Mouse (Mus musculus): ENCODE results near the gene Upp2. TPM values are rescaled to one million over a fixed set of nuclear protein-coding genes. Genes with fewer than 3 reads are reported as not detected.
A peak's percentile ranks its signal among the peaks of the same experiment; 100 is the strongest.

Upp2 gene
- polyA plus RNA-seq, 1 experiment, result 41.1 TPM

DNA sequence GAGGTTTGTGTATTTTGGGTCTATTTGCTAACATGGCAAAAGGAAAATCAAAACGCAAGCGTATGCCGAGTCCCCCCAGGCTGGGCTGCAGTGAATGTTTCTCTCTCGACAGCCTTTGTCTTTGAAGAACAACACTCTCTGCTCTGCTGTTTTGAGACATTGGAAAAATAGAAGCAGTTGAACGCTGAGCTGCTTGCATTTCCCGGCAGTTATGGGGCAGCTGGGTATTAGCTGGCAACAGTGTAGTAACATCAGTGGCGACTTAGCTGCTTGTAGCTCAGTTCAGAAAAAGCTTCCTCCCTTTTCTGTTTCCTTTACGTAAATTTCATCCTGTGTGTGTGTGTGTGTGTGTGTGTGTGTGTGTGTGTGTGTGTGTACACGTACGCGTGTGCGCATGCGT, 93.5 kb downstream of the Upp2 start:
- Histone ChIP-seq H3K4me3 (ENCODE audit: insufficient read depth, low read length) (no peak overlapping the region), H3K27ac (ENCODE audit: insufficient read depth, low read length) (no peak overlapping the region), H3K4me1 (ENCODE audit: control insufficient read depth, insufficient read depth, low read length) (no peaks in the 10 kb centered on the region)
- TF ChIP-seq CTCF (IDR thresholded peaks at IDR 0.05; ENCODE audit: extremely low read depth, insufficient read depth, low read length) (no peak), POLR2A (IDR thresholded peaks at IDR 0.05; ENCODE audit: extremely low read depth, insufficient read depth, low read length) (no peak)

DNA sequence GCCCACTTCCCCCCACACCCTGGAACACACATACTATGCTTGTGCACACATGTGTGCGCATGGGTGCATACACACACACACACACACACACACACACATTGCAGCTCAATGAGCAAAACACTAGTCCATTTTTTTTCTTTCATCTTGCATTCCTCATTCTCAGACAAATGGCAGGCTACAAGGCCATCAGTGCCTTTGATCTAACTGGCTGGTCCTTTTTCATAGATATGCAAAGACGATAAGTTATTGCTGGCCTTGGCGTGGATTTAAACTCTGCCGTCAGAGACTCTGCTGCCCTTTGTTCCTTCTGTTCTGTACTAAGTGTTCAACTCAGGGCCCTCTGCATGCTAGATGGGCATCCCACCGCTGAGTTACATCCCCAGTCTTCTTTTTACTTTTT, 94.0 kb downstream of the Upp2 start:
- no peak overlapping the region for H3K4me3 ChIP-seq (ENCODE audit: insufficient read depth, low read length)
- H3K4me1 ChIP-seq (ENCODE audit: control insufficient read depth, insufficient read depth, low read length), result no peaks in the 10 kb centered on the region
- TF ChIP-seq CTCF (IDR thresholded peaks at IDR 0.05; ENCODE audit: extremely low read depth, insufficient read depth, low read length), result no peak
- no peak for TF ChIP-seq POLR2A (IDR thresholded peaks at IDR 0.05; ENCODE audit: extremely low read depth, insufficient read depth, low read length)
- H3K27ac ChIP-seq (ENCODE audit: insufficient read depth, low read length), result no peak overlapping the region

DNA sequence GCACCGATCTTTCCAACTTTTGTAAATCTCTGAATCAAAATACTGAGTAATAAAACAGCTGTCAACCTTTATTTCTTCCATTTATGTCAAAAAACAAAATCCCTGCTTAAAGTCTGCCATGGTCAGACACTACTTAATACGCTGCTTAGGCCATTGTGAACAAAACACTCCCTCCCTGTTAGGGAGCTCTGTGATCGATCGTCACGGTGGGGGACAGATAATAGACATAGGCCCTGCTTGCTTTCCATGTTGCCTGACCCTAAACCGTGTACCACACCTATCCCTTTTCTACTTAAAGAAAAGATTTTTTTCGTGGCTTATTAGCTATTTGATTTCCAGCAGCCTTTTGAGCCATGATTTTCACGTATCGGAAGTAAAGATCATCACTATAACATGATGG, 95.6 kb downstream of the Upp2 start:
- H3K4me3 ChIP-seq (ENCODE audit: insufficient read depth, low read length), result no peak overlapping the region
- TF ChIP-seq CTCF (IDR thresholded peaks at IDR 0.05; ENCODE audit: extremely low read depth, insufficient read depth, low read length) (no peak), POLR2A (IDR thresholded peaks at IDR 0.05; ENCODE audit: extremely low read depth, insufficient read depth, low read length) (no peak)
- no peaks in the 10 kb centered on the region for H3K4me1 ChIP-seq (ENCODE audit: control insufficient read depth, insufficient read depth, low read length)
- no peak overlapping the region for H3K27ac ChIP-seq (ENCODE audit: insufficient read depth, low read length)

DNA sequence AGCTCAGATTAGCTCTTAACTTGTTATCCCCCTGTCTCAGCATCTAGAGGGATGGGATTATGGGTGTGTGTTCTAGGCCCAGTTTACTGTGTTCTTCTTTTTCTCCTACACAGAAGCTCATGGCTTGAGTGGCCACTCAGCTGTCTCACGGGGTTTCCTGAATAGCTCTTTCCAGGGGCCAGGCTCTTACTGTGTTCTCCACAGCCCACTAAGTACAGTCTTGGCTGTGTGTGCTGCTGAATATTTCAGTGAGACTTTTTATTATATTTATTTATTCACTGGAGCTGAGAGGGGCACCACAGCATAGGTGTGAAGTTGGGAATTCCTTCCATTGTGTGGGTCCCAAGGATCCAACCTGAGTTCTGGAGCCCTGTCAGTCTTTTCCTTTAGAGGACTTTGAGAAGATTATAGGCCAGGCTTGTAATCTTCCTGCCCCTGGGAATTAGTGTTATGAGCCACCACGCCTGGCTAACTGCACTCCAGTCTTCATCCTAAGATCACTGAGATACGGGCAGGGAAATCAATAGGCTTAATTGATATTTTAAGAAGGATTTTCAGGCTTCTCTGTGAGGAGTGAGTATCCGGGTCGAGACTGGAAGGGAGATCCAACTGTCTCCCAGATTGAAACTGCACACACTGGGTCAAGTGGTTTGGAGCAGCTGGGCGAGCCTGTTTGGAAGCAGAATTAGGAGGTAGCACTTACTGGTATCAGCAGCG, 96.5 kb downstream of the Upp2 start:
- Histone ChIP-seq H3K27ac (ENCODE audit: insufficient read depth, low read length) (no peak overlapping the region), H3K4me3 (ENCODE audit: insufficient read depth, low read length) (no peak overlapping the region), H3K4me1 (ENCODE audit: control insufficient read depth, insufficient read depth, low read length) (no peaks in the 10 kb centered on the region)
- TF ChIP-seq POLR2A (IDR thresholded peaks at IDR 0.05; ENCODE audit: extremely low read depth, insufficient read depth, low read length) (no peak), CTCF (IDR thresholded peaks at IDR 0.05; ENCODE audit: extremely low read depth, insufficient read depth, low read length) (no peak)

DNA sequence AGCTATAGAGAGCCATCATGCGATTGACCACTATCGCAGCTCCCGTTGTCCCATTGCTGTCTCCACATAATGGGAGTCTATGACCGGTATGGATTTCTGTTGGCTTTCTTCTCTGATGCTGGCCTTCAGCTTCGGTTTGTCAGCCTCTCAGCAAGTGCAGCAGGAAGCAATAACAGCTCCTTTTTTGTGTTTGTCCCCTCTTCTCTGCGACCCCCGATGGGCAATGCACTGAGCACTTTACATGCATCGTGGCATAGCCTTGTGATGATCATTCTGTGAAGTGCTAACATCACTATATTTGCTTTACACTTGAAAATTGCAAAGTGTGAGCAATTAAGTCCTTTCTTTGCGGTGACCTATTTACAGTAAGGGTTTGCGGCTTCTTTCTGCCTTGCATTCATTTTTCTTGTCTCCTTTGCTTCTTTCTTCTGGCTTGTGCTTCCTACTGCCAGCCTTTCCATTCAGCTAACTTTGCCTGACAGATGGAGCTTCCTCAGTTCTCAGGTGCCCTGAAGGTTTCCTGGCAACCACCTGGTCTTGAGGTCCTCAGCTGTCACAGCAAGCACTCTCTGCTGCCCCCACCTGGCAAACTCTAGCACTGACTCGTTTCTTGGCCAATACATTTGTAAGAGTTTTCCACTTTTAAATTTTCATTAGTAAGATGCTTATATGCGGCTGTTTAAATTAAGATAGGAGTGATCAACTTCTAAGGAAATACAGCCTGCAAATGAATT, 98.2 kb downstream of the Upp2 start:
- Histone ChIP-seq H3K4me1 (ENCODE audit: control insufficient read depth, insufficient read depth, low read length) (no peaks in the 10 kb centered on the region), H3K4me3 (ENCODE audit: insufficient read depth, low read length) (no peak overlapping the region), H3K27ac (ENCODE audit: insufficient read depth, low read length) (no peak overlapping the region)
- no peak for TF ChIP-seq POLR2A (IDR thresholded peaks at IDR 0.05; ENCODE audit: extremely low read depth, insufficient read depth, low read length)
- TF ChIP-seq CTCF (IDR thresholded peaks at IDR 0.05; ENCODE audit: extremely low read depth, insufficient read depth, low read length), result peak; percentile 73

DNA sequence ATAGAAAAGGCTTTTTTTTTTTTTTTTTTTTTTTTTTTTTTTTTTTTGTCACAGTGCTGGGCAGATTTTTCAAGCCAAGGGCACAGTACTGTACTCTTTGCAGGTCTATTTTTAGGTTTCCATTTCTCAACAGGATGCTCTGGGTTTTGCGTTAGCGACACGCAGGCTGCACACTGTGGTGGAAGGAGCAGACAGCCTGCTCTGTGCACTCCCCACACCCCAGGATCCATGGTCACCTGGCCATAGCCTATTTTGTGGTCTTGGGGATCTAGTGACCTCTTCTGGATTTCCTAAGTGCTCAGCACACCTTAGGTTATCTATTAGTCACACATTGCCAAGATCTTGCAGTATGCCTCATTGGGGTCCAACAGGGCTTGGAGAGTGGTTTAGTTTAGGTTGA, 100.2 kb downstream of the Upp2 start:
- Histone ChIP-seq H3K27ac (ENCODE audit: insufficient read depth, low read length) (no peak overlapping the region), H3K4me1 (ENCODE audit: control insufficient read depth, insufficient read depth, low read length) (no peaks in the 10 kb centered on the region), H3K4me3 (ENCODE audit: insufficient read depth, low read length) (no peak overlapping the region)
- no peak for TF ChIP-seq CTCF (IDR thresholded peaks at IDR 0.05; ENCODE audit: extremely low read depth, insufficient read depth, low read length)
- no peak for TF ChIP-seq POLR2A (IDR thresholded peaks at IDR 0.05; ENCODE audit: extremely low read depth, insufficient read depth, low read length)

DNA sequence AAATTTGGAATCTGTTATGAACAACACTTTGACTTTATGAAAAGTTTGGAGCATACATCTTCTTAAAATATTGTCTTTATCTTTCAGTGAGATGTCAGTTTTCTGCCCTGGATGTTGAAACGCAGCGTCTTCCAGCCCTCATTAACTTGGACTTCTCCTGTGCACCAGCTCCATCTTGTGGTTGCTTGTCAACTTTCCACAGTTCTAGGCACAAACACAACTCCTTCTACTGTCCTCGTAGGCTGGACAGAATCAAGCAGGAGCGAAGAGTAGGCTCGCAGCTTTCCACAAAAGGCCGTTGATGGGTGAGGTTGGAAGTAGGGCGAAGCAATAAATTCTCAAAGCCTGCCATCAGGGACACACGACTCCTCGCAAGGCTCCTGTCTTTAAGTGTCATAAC, 100.9 kb downstream of the Upp2 start:
- peak; percentile 97 for TF ChIP-seq CTCF (IDR thresholded peaks at IDR 0.05; ENCODE audit: extremely low read depth, insufficient read depth, low read length)
- no peak for TF ChIP-seq POLR2A (IDR thresholded peaks at IDR 0.05; ENCODE audit: extremely low read depth, insufficient read depth, low read length)
- no peaks in the 10 kb centered on the region for H3K4me1 ChIP-seq (ENCODE audit: control insufficient read depth, insufficient read depth, low read length)
- H3K4me3 ChIP-seq (ENCODE audit: insufficient read depth, low read length), result no peak overlapping the region
- no peak overlapping the region for H3K27ac ChIP-seq (ENCODE audit: insufficient read depth, low read length)

DNA sequence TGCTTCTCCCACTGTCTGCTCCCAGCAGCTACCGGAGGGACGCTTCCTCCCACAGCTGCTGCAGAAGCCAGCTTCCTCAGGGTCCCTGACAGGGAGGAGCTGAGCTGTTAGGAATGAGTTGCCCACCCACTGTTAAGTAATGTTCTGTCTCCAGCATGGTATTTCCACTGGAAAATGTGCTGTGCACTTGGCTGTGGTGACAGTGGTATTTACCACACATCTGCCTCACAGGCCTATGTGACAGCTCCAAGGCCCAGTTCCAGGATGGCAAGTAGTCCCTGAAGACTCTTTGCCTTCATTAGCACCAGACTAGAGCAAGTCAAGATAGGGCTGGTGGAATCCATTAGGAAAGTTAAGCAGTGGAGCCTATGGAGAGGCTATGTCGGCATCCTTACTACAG, 102.0 kb downstream of the Upp2 start:
- no peaks in the 10 kb centered on the region for H3K4me1 ChIP-seq (ENCODE audit: control insufficient read depth, insufficient read depth, low read length)
- H3K4me3 ChIP-seq (ENCODE audit: insufficient read depth, low read length), result no peak overlapping the region
- TF ChIP-seq CTCF (IDR thresholded peaks at IDR 0.05; ENCODE audit: extremely low read depth, insufficient read depth, low read length) (no peak), POLR2A (IDR thresholded peaks at IDR 0.05; ENCODE audit: extremely low read depth, insufficient read depth, low read length) (no peak)
- H3K27ac ChIP-seq (ENCODE audit: insufficient read depth, low read length), result no peak overlapping the region

DNA sequence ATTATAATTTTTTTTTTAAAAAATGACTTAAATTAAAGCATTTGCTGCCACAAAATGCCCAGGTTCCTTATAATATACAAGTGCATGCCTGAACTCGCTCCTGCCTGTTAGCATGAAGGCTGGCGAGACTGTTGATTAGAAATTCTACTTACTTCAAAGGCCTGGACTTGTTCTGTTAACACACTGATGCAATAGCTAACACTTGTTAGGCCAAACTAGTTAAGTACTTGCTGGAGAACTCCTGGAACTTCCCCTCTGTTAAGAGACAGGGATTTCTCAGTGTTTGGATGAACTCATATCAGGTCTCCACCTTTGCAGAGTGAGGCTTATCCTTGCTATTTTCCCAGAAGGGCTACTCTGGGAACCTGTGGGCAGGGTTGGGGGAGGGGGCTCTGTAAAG, 105.4 kb downstream of the Upp2 start:
- H3K27ac ChIP-seq (ENCODE audit: insufficient read depth, low read length), result no peak overlapping the region
- TF ChIP-seq CTCF (IDR thresholded peaks at IDR 0.05; ENCODE audit: extremely low read depth, insufficient read depth, low read length) (no peak), POLR2A (IDR thresholded peaks at IDR 0.05; ENCODE audit: extremely low read depth, insufficient read depth, low read length) (no peak)
- H3K4me1 ChIP-seq (ENCODE audit: control insufficient read depth, insufficient read depth, low read length), result no peaks in the 10 kb centered on the region
- H3K4me3 ChIP-seq (ENCODE audit: insufficient read depth, low read length), result no peak overlapping the region

DNA sequence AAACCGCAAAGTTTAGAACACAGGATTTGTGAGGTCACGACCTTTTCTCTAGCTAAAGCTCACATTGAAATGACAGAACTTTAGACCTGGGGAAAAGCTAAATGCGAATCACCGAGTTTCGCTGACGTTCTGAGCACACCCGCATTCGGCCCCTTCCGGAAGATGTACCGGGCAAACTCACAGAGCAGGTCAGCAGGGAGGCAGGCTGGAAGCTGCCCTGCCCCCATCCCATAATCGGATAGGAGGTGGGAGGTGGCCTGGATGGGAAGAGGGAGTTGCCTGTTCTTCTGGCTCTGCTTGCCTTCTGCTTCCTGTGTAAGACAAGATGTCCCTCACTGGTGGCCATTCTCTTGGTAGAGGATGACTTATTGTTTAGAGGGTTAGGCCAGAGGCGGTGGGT, 112.9 kb downstream of the Upp2 start:
- no peak overlapping the region for H3K4me3 ChIP-seq (ENCODE audit: insufficient read depth, low read length)
- no peaks in the 10 kb centered on the region for H3K4me1 ChIP-seq (ENCODE audit: control insufficient read depth, insufficient read depth, low read length)
- no peak for TF ChIP-seq CTCF (IDR thresholded peaks at IDR 0.05; ENCODE audit: extremely low read depth, insufficient read depth, low read length)
- TF ChIP-seq POLR2A (IDR thresholded peaks at IDR 0.05; ENCODE audit: extremely low read depth, insufficient read depth, low read length), result no peak
- no peak overlapping the region for H3K27ac ChIP-seq (ENCODE audit: insufficient read depth, low read length)

Measured in cortical plate, adult 2 months (tissue).